Mouse (Mus musculus): ENCODE measurements at regions not wholly inside any gene's neighbourhood (a gene's known extent, or its start where the extent isn't known, plus 50 kb on each side); places are given as distances from the start of the nearest gene placed in this dataset.

- no peak overlapping the region for H3K4me3 ChIP-seq (replicated peaks; ENCODE audit: low read length)
- no peaks in the 10 kb centered on the region for H3K36me3 ChIP-seq (ENCODE audit: control insufficient read depth, insufficient read depth, low read length)
- no peak for ATAC-seq (ENCODE audit: low FRiP score, low read depth)
- H3K4me2 ChIP-seq (replicated peaks; ENCODE audit: low read depth, low read length, severe bottlenecking): no peak overlapping the region
- H3K27ac ChIP-seq (replicated peaks; ENCODE audit: low read depth, low read length): no peak overlapping the region
- TF ChIP-seq POLR2A (IDR thresholded peaks at IDR 0.05; ENCODE audit: borderline replicate concordance, extremely low read depth, insufficient read depth, insufficient read length): no peak
- DNase-seq (ENCODE audit: low spot score): no peak
- WGBS: 85% methylated on average over 9 of the region's 9 CpGs
- H3K9me3 ChIP-seq (ENCODE audit: control insufficient read depth, low read length): peaks cover 8% of the 10 kb centered on the region; the same call in 1 of the 2 replicates
- peaks cover 12% of the 10 kb centered on the region for H3K4me1 ChIP-seq (ENCODE audit: control insufficient read depth, insufficient read depth, low read length)
- H3K27me3 ChIP-seq (ENCODE audit: control insufficient read depth, insufficient read depth, low read length): no peaks in the 10 kb centered on the region
- H3K9ac ChIP-seq (ENCODE audit: low read depth, low read length, severe bottlenecking): no peak overlapping the region
These were observed 60.6 kb upstream of the Cpsf6 start for GRCm38 (mm10) chr10:117440225-117440976.

GRCm38 (mm10) chr10:117439206-117440110 is 59.6 kb upstream of the Cpsf6 start:
- ATAC-seq (ENCODE audit: low FRiP score, low read depth): no peak
- no peak overlapping the region for H3K4me2 ChIP-seq (replicated peaks; ENCODE audit: low read depth, low read length, severe bottlenecking)
- 84% methylated on average over 3 of the region's 3 CpGs for WGBS

GRCm38 (mm10) chr10:117438614-117439193 is 58.9 kb upstream of the Cpsf6 start:
- no peak for ATAC-seq (ENCODE audit: low FRiP score, low read depth)
- Histone ChIP-seq H3K9ac (ENCODE audit: low read depth, low read length, severe bottlenecking) (no peak overlapping the region), H3K4me3 (replicated peaks; ENCODE audit: low read length) (no peak overlapping the region), H3K36me3 (ENCODE audit: control insufficient read depth, insufficient read depth, low read length) (no peaks in the 10 kb centered on the region), H3K27ac (replicated peaks; ENCODE audit: low read depth, low read length) (no peak overlapping the region), H3K9me3 (ENCODE audit: control insufficient read depth, low read length) (peaks cover 8% of the 10 kb centered on the region; the same call in 1 of the 2 replicates), H3K4me2 (replicated peaks; ENCODE audit: low read depth, low read length, severe bottlenecking) (no peak overlapping the region), H3K27me3 (ENCODE audit: control insufficient read depth, insufficient read depth, low read length) (no peaks in the 10 kb centered on the region), H3K4me1 (ENCODE audit: control insufficient read depth, insufficient read depth, low read length) (peaks cover 16% of the 10 kb centered on the region)
- no peak for DNase-seq (ENCODE audit: low spot score)
- 84% methylated on average over 3 of the region's 3 CpGs for WGBS
- no peak for TF ChIP-seq POLR2A (IDR thresholded peaks at IDR 0.05; ENCODE audit: borderline replicate concordance, extremely low read depth, insufficient read depth, insufficient read length)

More at GRCm38 (mm10) chr10:117439206-117440110, 59.6 kb upstream of the Cpsf6 start:
- Histone ChIP-seq H3K4me3 (replicated peaks; ENCODE audit: low read length) (no peak overlapping the region), H3K27me3 (ENCODE audit: control insufficient read depth, insufficient read depth, low read length) (no peaks in the 10 kb centered on the region), H3K27ac (replicated peaks; ENCODE audit: low read depth, low read length) (no peak overlapping the region), H3K9me3 (ENCODE audit: control insufficient read depth, low read length) (peaks cover 8% of the 10 kb centered on the region; the same call in 1 of the 2 replicates), H3K9ac (ENCODE audit: low read depth, low read length, severe bottlenecking) (no peak overlapping the region), H3K4me1 (ENCODE audit: control insufficient read depth, insufficient read depth, low read length) (peaks cover 16% of the 10 kb centered on the region), H3K36me3 (ENCODE audit: control insufficient read depth, insufficient read depth, low read length) (no peaks in the 10 kb centered on the region)
- TF ChIP-seq POLR2A (IDR thresholded peaks at IDR 0.05; ENCODE audit: borderline replicate concordance, extremely low read depth, insufficient read depth, insufficient read length): no peak
- no peak for DNase-seq (ENCODE audit: low spot score)

- Histone ChIP-seq H3K9ac (ENCODE audit: low read depth, low read length, severe bottlenecking) (no peak overlapping the region), H3K36me3 (ENCODE audit: control insufficient read depth, insufficient read depth, low read length) (no peaks in the 10 kb centered on the region), H3K9me3 (ENCODE audit: control insufficient read depth, low read length) (peaks cover 2% of the 10 kb centered on the region; the same call in 1 of the 2 replicates), H3K4me3 (replicated peaks; ENCODE audit: low read length) (no peak overlapping the region), H3K4me2 (replicated peaks; ENCODE audit: low read depth, low read length, severe bottlenecking) (no peak overlapping the region), H3K4me1 (ENCODE audit: control insufficient read depth, insufficient read depth, low read length) (peaks cover 16% of the 10 kb centered on the region), H3K27me3 (ENCODE audit: control insufficient read depth, insufficient read depth, low read length) (no peaks in the 10 kb centered on the region), H3K27ac (replicated peaks; ENCODE audit: low read depth, low read length) (no peak overlapping the region)
- ATAC-seq (ENCODE audit: low FRiP score, low read depth) (no peak), DNase-seq (ENCODE audit: low spot score) (no peak)
- TF ChIP-seq POLR2A (IDR thresholded peaks at IDR 0.05; ENCODE audit: borderline replicate concordance, extremely low read depth, insufficient read depth, insufficient read length): no peak
- WGBS: 90% methylated on average over 2 of the region's 2 CpGs
These were observed 58.2 kb upstream of the Cpsf6 start for GRCm38 (mm10) chr10:117437970-117438369.

All from limb, embryonic 14.5 days (tissue).